Mouse (Mus musculus): ENCODE data around the gene Lman2.

DNA sequence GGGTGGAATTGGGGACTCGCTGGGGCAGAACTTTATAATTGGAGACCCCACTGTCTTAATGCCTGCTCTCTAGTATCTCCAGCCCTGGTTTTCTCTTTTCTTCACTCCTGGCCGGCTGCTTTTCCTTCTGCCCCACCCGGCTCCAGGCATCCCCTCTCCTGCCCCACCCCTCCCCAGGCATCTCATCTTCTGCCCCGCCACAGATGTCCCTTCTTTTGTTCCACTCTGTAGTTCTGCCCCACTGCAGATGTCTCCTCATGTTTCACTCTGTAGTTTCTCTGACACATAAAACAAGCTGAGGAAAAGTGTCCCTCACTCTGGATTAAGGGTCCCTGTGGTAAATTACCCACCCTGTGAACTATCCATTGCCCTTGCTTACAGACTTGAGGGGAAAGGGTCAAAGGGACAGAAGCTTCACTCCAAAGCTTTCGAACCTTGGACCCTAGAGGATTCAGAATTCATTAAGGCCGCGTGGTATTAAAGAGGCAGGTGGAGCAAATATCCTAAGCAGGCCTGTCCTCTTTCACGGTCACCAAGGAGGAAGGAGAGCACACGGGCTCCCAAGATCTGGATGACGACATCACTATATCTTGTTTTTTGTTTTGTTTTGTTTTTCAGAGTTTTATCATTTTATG, 25.1 kb downstream of the Lman2 start:
- TF ChIP-seq CHD2 (IDR thresholded peaks at IDR 0.05; ENCODE audit: low read depth, low read length) (no peak), HCFC1 (IDR thresholded peaks at IDR 0.05; ENCODE audit: borderline replicate concordance, insufficient read depth, low read length) (no peak), MAFK (IDR thresholded peaks at IDR 0.05; ENCODE audit: insufficient read depth, low read depth, low read length) (no peak)
